Mouse (Mus musculus) thymus, postnatal 4 days (tissue): ENCODE data around the gene Klk1b5.

Experiments
- DNase-seq: peaks from one replicate; pipeline ENCODE4 v3.0.0; 2021

Gene Klk1b5

GRCm38 (mm10) chr7:44254930-44255329 lies 39.2 kb downstream of the Klk1b5 start:
- DNase-seq, result no peak

GRCm38 (mm10) chr7:44257278-44257677 lies 41.5 kb downstream of the Klk1b5 start, which contains the start of gene Acp4:
TSS of gene Acp4 (minus strand) at chr7:44257378.
- DNase-seq, result no peak

- DNase-seq, result no peak
These were observed 44.7 kb downstream of the Klk1b5 start for GRCm38 (mm10) chr7:44260410-44260809.

- no peak for DNase-seq
These were observed 45.4 kb downstream of the Klk1b5 start, which contains the start of gene Gm15517 for GRCm38 (mm10) chr7:44261147-44261546. TSS of gene Gm15517 (plus strand) at chr7:44261447.

- DNase-seq, result peak; percentile 96
These were observed 47.3 kb downstream of the Klk1b5 start for GRCm38 (mm10) chr7:44262791-44263643.

GRCm38 (mm10) chr7:44268117-44268516 lies 52.4 kb downstream of the Klk1b5 start:
- no peak for DNase-seq

GRCm38 (mm10) chr7:44269397-44269796 lies 53.7 kb downstream of the Klk1b5 start:
- no peak for DNase-seq
